Mouse (Mus musculus) megakaryocyte-erythroid progenitor cell, adult 5-6 weeks (primary cell): ENCODE data around the gene Gm11011. TPM values are rescaled to one million over a fixed set of nuclear protein-coding genes. Genes with fewer than 3 reads are reported as not detected.
"Not testable (repeated sequence)": the region's sequence is repeated elsewhere in the genome, so short reads cannot be mapped to it uniquely, and the experiment has no call there.

Experiments
- ATAC-seq: replicated peaks from 2 replicates; pipeline ENCODE4 v1.8.0; 2016; ENCODE audit warnings: mild to moderate bottlenecking, inconsistent platforms; ENCODE audit not compliant: severe bottlenecking, poor library complexity, low FRiP score, low TSS enrichment
- total RNA-seq, 2 experiments: library from RNA; stranded (forward) in 1 of 2; stranded (reverse) in 1 of 2; fragments of 200-1000, 215-1000 nt in 1 of 2; fragments of >200 nt in 1 of 2; fragmentation: Nextera tagmentation in 1 of 2; gene quantifications; 2 replicates each; pipeline ENCODE4 v1.2.3; 2014 to 2017

Gm11011 gene
- total RNA-seq (2014; fragmentation: Nextera tagmentation) (not detected in 2 replicates), total RNA-seq (2017) (not detected in 2 replicates)

GRCm38 (mm10) chr2:169587645-169588044 lies at the start of gene Gm11011:
Gm11011 (minus strand) TSS chr2:169587745.
- ATAC-seq = not testable (repeated sequence)

- ATAC-seq = no peak
Measured at GRCm38 (mm10) chr2:169636414-169636813, 48.9 kb upstream of the Gm11011 start.

- ATAC-seq = no peak
Measured at GRCm38 (mm10) chr2:169635428-169635827, 47.9 kb upstream of the Gm11011 start.

- ATAC-seq = no peak
Measured at GRCm38 (mm10) chr2:169634619-169635382, 47.3 kb upstream of the Gm11011 start.

GRCm38 (mm10) chr2:169633491-169634289 lies 46.1 kb upstream of the Gm11011 start:
- no peak for ATAC-seq

GRCm38 (mm10) chr2:169632338-169633151 lies 45.0 kb upstream of the Gm11011 start, which contains the start of gene Tshz2:
Tshz2 (plus strand) TSS chr2:169633013.
- no peak for ATAC-seq

- no peak for ATAC-seq
Measured at GRCm38 (mm10) chr2:169630070-169630469, 42.5 kb upstream of the Gm11011 start.

GRCm38 (mm10) chr2:169621201-169621710 lies 33.7 kb upstream of the Gm11011 start:
- no peak for ATAC-seq

GRCm38 (mm10) chr2:169615998-169616397 lies 28.5 kb upstream of the Gm11011 start:
- ATAC-seq = no peak

GRCm38 (mm10) chr2:169614683-169615082 lies 27.1 kb upstream of the Gm11011 start:
- ATAC-seq = no peak

- ATAC-seq = no peak
Measured at GRCm38 (mm10) chr2:169611557-169611956, 24.0 kb upstream of the Gm11011 start.

GRCm38 (mm10) chr2:169610882-169611281 lies 23.3 kb upstream of the Gm11011 start:
- ATAC-seq = no peak

GRCm38 (mm10) chr2:169609956-169610355 lies 22.4 kb upstream of the Gm11011 start:
- no peak for ATAC-seq

- no peak for ATAC-seq
Measured at GRCm38 (mm10) chr2:169607787-169608186, 20.2 kb upstream of the Gm11011 start.

GRCm38 (mm10) chr2:169606901-169607678 lies 19.5 kb upstream of the Gm11011 start:
- no peak for ATAC-seq

- no peak for ATAC-seq
Measured at GRCm38 (mm10) chr2:169600163-169600562, 12.6 kb upstream of the Gm11011 start.

- no peak for ATAC-seq
Measured at GRCm38 (mm10) chr2:169599591-169599990, 12.0 kb upstream of the Gm11011 start.

GRCm38 (mm10) chr2:169597971-169598370 lies 10.4 kb upstream of the Gm11011 start:
- ATAC-seq = no peak

GRCm38 (mm10) chr2:169597357-169597756 lies 9.8 kb upstream of the Gm11011 start:
- ATAC-seq = no peak
